Mouse (Mus musculus) intestine, embryonic 14.5 days (tissue): Measurements from ENCODE around the gene Rpl14. TPM values are rescaled to one million over a fixed set of nuclear protein-coding genes. Genes with fewer than 3 reads are reported as not detected.
A peak's percentile ranks its signal among the peaks of the same experiment; 100 is the strongest.

Experiments
- ATAC-seq: fragments of 200-750 bp; cut with Nextera tagmentation; replicated peaks from 2 replicates; pipeline ENCODE4 v1.8.0; 2017; ENCODE audit warnings: low read depth, moderate number of reproducible peaks, moderate TSS enrichment, moderate library complexity; ENCODE audit not compliant: low FRiP score, low TSS enrichment
- DNase-seq: peaks from one replicate; pipeline ENCODE4 v3.0.0-alpha.2; 2018; ENCODE audit warnings: low spot score
- H3K27ac ChIP-seq: fragments of 300-500 bp; sonication (generic); 2 replicates; pipeline ENCODE4 v1.5.1; 2014; ENCODE audit warnings: low read depth, mild to moderate bottlenecking, control low read depth
- H3K27me3 ChIP-seq: fragments of 300-500 bp; sonication (generic); replicated peaks from 2 replicates; pipeline ENCODE4 v1.6.1; 2014; ENCODE audit warnings: low read length, control low read depth; ENCODE audit not compliant: control insufficient read depth, insufficient read depth
- H3K36me3 ChIP-seq: fragments of 300-500 bp; sonication (generic); 2 replicates; pipeline ENCODE4 v1.6.1; 2014; ENCODE audit warnings: low read length, control low read depth; ENCODE audit not compliant: control insufficient read depth, insufficient read depth
- H3K4me1 ChIP-seq: fragments of 300-500 bp; sonication (generic); replicated peaks from 2 replicates; pipeline ENCODE4 v1.6.1; 2014; ENCODE audit warnings: low read length, control low read depth, mixed read lengths; ENCODE audit not compliant: control insufficient read depth, insufficient read depth
- H3K4me2 ChIP-seq: fragments of 300-500 bp; sonication (generic); 2 replicates; pipeline ENCODE4 v1.6.1; 2014; ENCODE audit warnings: low read length
- H3K4me3 ChIP-seq: fragments of 300-500 bp; sonication (generic); 2 replicates; pipeline ENCODE4 v1.5.1; 2014; ENCODE audit warnings: low read depth, low read length, control low read depth, mixed read lengths
- H3K9ac ChIP-seq: fragments of 300-500 bp; sonication (generic); 2 replicates; pipeline ENCODE4 v1.6.1; 2014; ENCODE audit warnings: mild to moderate bottlenecking, low read length
- H3K9me3 ChIP-seq: fragments of 300-500 bp; sonication (generic); 2 replicates; pipeline ENCODE4 v1.6.1; 2016; ENCODE audit warnings: low read length, control low read depth; ENCODE audit not compliant: control insufficient read depth
- whole genome bisulfite sequencing: fragments of 180-500 bp; shearing (Covaris S2); extraction: QIAGEN DNeasy Blood & Tissue Kit; methylation state at CpG from one replicate; pipeline ENCODE4 v1.1.7; 2014; 5-methylcytosine and 5-hydroxymethylcytosine counted together
- polyA plus RNA-seq: library from polyadenylated mRNA; unstranded; fragments of >200 nt; fragmentation: Nextera tagmentation; extraction: Ambion mirVana; gene quantifications from 2 replicates; pipeline ENCODE4 v1.2.1, GENCODE M21; 2014

The Rpl14 gene
- polyA plus RNA-seq, 1 experiment from 2014 or later, result 1,204 TPM

DNA sequence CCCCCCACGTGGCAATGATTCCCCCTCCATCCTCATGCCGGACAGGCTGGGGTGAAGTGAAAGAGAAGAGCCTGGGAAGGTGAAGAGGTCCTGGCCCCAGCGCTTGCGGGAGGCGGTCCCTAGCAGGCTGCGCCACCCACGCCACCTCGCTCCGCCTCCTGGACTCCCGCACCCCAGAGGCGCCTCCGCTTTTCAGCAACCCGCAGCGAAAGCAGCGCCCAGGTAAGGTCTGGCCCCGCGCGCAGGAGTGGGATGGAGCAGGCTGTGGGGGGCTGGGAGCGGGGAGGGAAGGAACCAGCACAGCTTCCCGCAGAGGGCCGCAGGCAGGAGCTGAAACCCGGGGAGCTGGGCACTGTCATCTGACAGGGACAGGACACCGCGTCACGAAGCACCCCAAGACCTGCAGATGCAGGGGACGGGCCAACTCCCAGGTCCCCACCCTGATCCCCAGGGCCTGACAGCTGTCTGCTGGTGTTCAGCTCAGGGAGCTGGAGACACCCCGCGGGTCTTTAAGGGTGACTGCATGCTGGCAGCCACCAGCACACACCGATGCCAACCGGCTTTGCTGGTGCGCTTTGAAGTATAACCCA, 31.5 kb upstream of the Rpl14 start, which contains the start of gene Entpd3:
Gene Entpd3 (plus strand): TSS at position 157 of the 590 bp plus-strand sequence.
- peak; percentile 56; the same call in 1 of the 2 replicates for ATAC-seq
- DNase-seq, result peak; percentile 70
- H3K36me3 ChIP-seq, result no peaks in the 10 kb centered on the region
- peak within 1 kb of the TSS; percentile 32 for H3K4me3 ChIP-seq
- H3K9ac ChIP-seq, result peak within 1 kb of the TSS; percentile 39
- peak within 1 kb of the TSS; percentile 65 for H3K4me2 ChIP-seq
- 1% methylated on average over 30 of the region's 31 CpGs for WGBS
- H3K4me1 ChIP-seq, result peaks cover 4% of the 10 kb centered on the region; the same call in 1 of the 2 replicates
- no peaks in the 10 kb centered on the region for H3K9me3 ChIP-seq
- peaks cover 17% of the 10 kb centered on the region for H3K27me3 ChIP-seq
- H3K27ac ChIP-seq, result no peak within 1 kb of the TSS

DNA sequence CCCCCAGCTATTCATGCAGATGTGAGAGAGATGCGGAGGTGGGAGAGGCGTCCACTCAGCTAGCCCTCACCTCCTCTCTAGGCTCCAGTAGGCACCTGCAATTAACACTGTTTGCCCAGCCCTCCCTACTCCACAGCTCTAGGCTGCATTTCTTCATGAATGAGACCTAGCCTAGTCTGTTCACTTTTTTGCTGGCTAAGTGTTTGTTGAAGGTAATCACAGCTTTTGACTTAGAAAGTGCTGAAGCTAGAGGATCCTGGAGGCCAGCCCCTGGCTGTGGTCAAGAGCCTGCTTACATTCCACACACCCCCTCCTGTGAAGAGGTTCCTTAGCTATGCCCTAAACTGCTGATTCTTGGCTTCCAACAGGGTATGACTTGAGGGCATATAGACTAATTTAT, 29.8 kb upstream of the Rpl14 start:
- Histone ChIP-seq H3K9me3 (no peaks in the 10 kb centered on the region), H3K4me1 (peaks cover 4% of the 10 kb centered on the region; the same call in 1 of the 2 replicates), H3K36me3 (no peaks in the 10 kb centered on the region), H3K9ac (no peak overlapping the region), H3K27ac (no peak overlapping the region), H3K4me2 (no peak overlapping the region), H3K4me3 (no peak overlapping the region), H3K27me3 (peaks cover 17% of the 10 kb centered on the region)
- DNase-seq (no peak), ATAC-seq (no peak; the same call in 1 of the 2 replicates)
- WGBS, result 18% methylated on average over 2 of the region's 2 CpGs

DNA sequence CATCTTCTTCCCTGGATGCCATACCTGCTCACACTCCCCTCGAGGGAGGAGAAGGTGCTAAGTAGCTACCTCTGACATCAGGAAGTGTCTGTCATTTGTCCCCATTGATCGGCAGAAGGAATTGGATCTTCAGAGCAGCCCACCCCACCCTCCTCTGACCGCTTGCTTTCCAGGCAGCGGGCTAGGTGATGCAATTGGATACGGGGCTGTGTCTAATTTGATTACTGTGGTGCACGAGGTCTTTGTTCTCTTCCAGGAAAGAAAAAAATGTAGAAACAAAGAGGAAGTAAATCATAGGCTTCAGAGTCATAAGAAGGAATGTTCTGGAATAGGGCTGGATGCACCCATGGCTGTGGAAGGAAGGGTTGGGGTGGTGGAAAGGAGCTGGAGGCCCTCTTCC, 29.0 kb upstream of the Rpl14 start:
- no peak overlapping the region for H3K27ac ChIP-seq
- no peaks in the 10 kb centered on the region for H3K9me3 ChIP-seq
- H3K4me1 ChIP-seq, result peaks cover 8% of the 10 kb centered on the region; the same call in 1 of the 2 replicates
- DNase-seq, result no peak
- H3K4me3 ChIP-seq, result no peak overlapping the region
- 26% methylated on average over 6 of the region's 6 CpGs for WGBS
- H3K4me2 ChIP-seq, result no peak overlapping the region
- H3K9ac ChIP-seq, result no peak overlapping the region
- H3K27me3 ChIP-seq, result peaks cover 17% of the 10 kb centered on the region
- H3K36me3 ChIP-seq, result no peaks in the 10 kb centered on the region
- ATAC-seq, result no peak

DNA sequence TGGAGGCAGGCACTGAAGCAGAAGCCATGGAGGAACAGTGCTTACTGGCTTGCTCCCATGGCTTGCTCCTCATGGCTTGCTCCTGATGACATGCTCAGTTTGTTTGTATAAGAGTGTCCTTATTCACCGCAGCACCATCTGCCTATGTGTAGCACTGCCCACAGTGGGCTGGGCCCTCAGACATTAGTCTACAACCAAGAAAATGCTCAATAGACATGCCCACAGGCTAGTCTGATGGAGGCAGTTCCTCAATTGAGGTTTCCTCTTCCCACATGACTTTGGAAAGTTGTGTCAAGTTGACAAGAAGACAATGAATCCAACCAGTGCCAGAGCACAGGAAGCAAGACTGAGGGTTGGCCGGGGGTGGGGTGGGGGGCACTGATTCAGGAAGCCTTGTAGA, 25.2 kb upstream of the Rpl14 start:
- no peaks in the 10 kb centered on the region for H3K9me3 ChIP-seq
- peaks cover 9% of the 10 kb centered on the region; the same call in 1 of the 2 replicates for H3K4me1 ChIP-seq
- H3K27ac ChIP-seq, result no peak overlapping the region
- H3K27me3 ChIP-seq, result no peaks in the 10 kb centered on the region
- no peak overlapping the region for H3K4me3 ChIP-seq
- DNase-seq, result no peak
- H3K36me3 ChIP-seq, result no peaks in the 10 kb centered on the region
- ATAC-seq, result no peak
- H3K4me2 ChIP-seq, result no peak overlapping the region
- H3K9ac ChIP-seq, result no peak overlapping the region
- 70% methylated on average over 2 of the region's 2 CpGs for WGBS

DNA sequence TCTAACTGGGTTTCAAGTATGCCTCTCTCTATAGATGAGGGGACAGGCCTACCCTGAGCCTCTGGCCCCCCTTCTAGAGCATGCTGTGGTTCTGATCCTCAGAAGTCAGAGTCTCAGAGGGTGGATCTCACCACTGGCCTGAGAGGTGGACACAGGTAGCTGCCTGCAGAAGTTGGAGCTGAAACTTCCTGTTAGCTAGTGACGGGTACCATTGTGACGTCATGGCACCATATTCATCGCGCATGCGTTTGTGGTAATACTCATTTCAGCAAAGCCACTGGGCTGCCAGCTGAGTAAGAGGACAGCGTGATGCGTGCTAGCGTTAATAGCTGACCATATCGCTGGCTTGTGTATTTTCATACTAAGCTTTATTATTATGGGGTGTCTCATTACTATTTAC, 24.8 kb upstream of the Rpl14 start:
- WGBS, result 91% methylated on average over 9 of the region's 9 CpGs
- Histone ChIP-seq H3K9ac (no peak overlapping the region), H3K36me3 (no peaks in the 10 kb centered on the region), H3K27ac (no peak overlapping the region), H3K4me3 (no peak overlapping the region), H3K4me2 (0 out of 2 replicates have a peak overlapping the region, but pooled peaks have one; percentile 41), H3K27me3 (no peaks in the 10 kb centered on the region), H3K9me3 (no peaks in the 10 kb centered on the region), H3K4me1 (peaks cover 7% of the 10 kb centered on the region; the same call in 1 of the 2 replicates)
- no peak for DNase-seq
- ATAC-seq, result no peak

DNA sequence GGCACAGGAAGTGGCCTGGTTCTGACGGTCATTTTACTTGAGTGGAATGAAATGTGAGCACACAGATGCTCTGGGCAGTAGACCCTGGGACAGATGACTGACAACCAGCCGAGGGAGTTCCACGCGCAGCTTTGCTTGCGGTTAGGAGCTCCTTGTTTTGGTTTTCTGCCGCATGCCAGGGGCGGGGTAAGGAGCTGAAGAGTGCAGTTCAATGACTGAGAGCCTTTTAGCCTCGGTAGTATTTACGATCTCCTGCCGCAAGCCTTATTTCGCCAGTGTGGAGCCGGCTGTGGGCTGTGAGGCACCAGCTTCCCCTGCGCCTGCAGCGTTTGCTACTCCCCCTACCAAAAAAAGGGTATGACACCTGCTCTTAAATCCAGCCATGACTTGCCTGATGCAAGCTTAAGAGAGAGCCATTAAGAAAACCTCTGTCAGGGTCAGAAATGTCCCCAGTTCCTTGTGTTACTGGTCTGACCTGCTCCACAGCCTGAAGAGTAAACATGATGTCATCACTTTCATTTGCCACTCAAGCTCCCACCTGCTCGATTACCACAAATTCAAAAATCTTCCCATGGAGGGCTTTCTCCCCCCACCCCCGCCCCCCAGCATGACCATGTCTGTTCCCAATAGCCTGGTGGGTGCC, 24.1 kb upstream of the Rpl14 start:
- ATAC-seq (peak; percentile 86), DNase-seq (peak; percentile 66)
- no peaks in the 10 kb centered on the region for H3K27me3 ChIP-seq
- no peak overlapping the region for H3K4me3 ChIP-seq
- 0 out of 2 replicates have a peak overlapping the region, but pooled peaks have one; percentile 3 for H3K9ac ChIP-seq
- H3K36me3 ChIP-seq, result no peaks in the 10 kb centered on the region
- H3K4me2 ChIP-seq, result peak overlapping the region; percentile 41
- H3K9me3 ChIP-seq, result no peaks in the 10 kb centered on the region
- WGBS, result 10% methylated on average over 16 of the region's 16 CpGs
- H3K4me1 ChIP-seq, result peaks cover 5% of the 10 kb centered on the region; the same call in 1 of the 2 replicates
- H3K27ac ChIP-seq, result peak overlapping the region; percentile 69

DNA sequence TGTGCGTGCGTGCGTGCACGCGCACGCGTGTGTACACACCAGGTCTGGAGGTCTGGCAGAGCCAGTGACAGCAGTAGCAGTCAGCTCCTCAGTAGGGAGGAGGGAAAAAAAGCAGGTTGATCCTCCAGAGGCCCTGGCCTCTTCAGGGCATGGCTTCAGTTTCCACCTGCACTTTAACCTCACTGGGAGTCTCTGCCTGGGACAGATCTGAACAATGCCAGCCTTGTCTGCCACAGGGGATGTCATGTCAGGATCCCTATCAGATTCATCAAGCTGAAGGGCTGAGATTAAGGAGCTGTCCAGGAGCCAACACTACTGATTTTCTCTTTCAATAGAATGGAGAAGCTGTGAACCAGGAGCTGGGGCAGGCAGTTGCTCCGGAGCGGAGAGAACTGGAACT, 20.5 kb upstream of the Rpl14 start:
- no peak overlapping the region for H3K4me2 ChIP-seq
- no peaks in the 10 kb centered on the region for H3K27me3 ChIP-seq
- DNase-seq (no peak), ATAC-seq (peak; percentile 46; the same call in 1 of the 2 replicates)
- no peaks in the 10 kb centered on the region for H3K36me3 ChIP-seq
- no peaks in the 10 kb centered on the region for H3K9me3 ChIP-seq
- H3K27ac ChIP-seq, result no peak overlapping the region
- H3K4me3 ChIP-seq, result no peak overlapping the region
- WGBS, result 75% methylated on average over 9 of the region's 9 CpGs
- H3K4me1 ChIP-seq, result peaks cover 5% of the 10 kb centered on the region; the same call in 1 of the 2 replicates
- no peak overlapping the region for H3K9ac ChIP-seq

DNA sequence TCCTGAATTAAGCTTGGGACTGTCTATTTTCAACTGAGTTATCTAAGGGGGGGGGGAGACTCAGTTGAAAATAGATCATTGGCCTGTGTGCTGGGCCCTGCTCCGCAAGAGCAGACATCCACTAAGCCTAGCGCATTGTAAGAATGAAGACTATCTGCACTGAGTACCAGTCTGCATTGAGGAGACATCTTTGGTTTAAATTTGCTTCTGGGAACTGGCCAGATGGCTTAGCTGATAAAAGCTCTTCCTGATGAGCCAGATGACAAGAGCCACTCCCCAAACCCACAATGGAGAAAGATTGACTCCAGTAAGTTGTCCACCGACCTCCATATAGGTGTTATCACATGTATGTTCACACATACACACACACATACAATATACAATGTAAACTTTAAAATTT, 7.7 kb upstream of the Rpl14 start:
- H3K4me2 ChIP-seq, result no peak overlapping the region

More for the DNA sequence above, 7.7 kb upstream of the Rpl14 start:
- H3K36me3 ChIP-seq, result no peaks in the 10 kb centered on the region
- no peaks in the 10 kb centered on the region for H3K9me3 ChIP-seq
- no peak for DNase-seq
- ATAC-seq, result no peak
- no peak overlapping the region for H3K4me3 ChIP-seq
- H3K27me3 ChIP-seq, result no peaks in the 10 kb centered on the region
- H3K9ac ChIP-seq, result no peak overlapping the region
- WGBS, result 85% methylated on average over 3 of the region's 3 CpGs
- no peak overlapping the region for H3K27ac ChIP-seq
- no peaks in the 10 kb centered on the region for H3K4me1 ChIP-seq
